Mouse (Mus musculus): Measurements from ENCODE around the gene Hs3st5.

The Hs3st5 gene

DNA sequence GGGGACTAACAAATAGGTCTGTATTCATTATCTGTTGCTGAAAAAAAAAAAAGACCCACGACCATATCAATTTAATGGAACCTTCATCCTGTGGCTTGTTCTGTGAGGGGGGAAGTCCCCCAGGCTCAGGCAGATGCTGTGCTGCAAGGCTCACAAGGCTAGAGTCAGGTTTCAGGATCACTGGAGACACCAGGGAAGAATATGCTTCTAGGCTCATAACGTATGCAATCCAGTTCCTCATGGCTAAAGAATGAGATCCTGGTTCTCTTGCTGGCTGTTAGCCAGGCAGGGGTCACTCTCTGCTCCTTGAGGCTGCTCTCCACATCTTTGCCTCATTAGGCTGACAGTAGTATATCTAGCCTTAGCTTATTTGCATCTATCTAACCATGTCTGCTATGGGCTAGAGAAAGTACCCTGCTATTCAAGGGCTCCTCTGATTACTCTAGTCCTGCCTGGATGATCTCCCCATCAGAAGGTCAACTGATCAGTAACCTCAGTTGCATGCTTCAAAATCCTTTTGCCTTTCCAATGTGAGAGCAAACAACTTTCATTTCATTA is 294.4 kb downstream of the Hs3st5 start:
- DNase-seq (ENCODE audit: low spot score in 2 of 2): no peak

DNA sequence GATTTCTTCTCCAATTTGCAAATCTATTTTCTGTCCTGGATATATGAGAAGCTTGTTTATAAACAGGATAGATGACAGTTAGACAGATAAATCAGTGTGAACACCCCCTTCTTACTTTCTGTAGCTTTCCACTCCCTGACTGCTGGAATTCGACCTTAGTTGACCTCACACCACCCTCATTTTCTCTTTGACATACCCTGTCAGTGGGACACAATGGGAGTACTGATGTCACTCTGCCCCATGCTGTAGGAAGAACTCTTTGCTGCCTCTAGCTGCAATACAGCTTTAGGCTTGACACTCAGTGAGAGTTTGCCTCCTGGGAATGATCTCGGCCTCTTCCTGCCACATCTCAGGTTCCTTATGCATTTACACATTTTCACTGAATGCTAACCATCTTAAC is 297.1 kb downstream of the Hs3st5 start:
- DNase-seq (ENCODE audit: low spot score in 2 of 2): no peak

DNA sequence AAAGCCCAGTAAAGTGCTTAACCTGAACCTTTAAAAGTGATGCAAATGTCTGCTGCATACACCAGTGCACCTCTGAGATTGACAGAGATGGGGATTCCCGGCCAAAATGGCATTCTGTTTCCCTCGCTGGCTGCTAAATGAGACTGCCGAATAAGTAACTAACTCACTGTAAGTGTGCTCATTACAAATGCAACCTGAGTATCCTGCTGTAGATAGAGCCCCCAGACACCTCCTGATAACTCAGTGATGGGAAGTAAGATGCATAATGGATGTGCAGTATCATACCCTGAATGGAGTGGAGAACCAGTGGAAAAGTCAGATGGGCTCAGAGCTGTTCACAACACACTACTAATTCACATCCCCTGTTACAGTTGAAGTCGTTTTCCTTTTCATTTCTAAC is 298.7 kb downstream of the Hs3st5 start:
- no peak for DNase-seq (ENCODE audit: low spot score in 2 of 2)

- DNase-seq (ENCODE audit: low spot score in 2 of 2): no peak
Observed at GRCm38 (mm10) chr10:36805788-36806187, 299.2 kb downstream of the Hs3st5 start.

GRCm38 (mm10) chr10:36807007-36807406 is 300.4 kb downstream of the Hs3st5 start:
- DNase-seq (ENCODE audit: low spot score in 2 of 2): no peak

GRCm38 (mm10) chr10:36818867-36819266 is 312.3 kb downstream of the Hs3st5 start:
- DNase-seq (ENCODE audit: low spot score in 2 of 2): no peak

GRCm38 (mm10) chr10:36829079-36829478 is 322.5 kb downstream of the Hs3st5 start:
- no peak for DNase-seq (ENCODE audit: low spot score in 2 of 2)

DNA sequence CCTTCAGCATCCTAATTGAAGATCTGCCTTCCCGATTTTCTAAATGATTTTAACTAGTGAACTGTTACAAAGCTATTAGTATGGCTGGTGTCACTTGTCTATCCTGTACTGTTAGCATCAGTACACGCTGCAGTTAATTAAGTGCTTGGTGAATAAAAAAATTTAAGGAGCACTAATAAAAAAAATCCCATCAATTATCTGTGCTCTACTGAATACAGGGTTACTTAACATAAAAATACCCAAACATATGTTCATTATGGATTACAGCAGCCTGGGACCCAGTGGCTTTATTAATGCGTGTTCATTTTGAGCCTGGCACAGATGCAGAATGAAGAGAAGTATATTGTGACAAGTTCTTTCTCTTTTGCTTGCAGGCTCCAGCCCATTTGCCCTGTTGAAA is 325.6 kb downstream of the Hs3st5 start:
- no peak for DNase-seq (ENCODE audit: low spot score in 2 of 2)

DNA sequence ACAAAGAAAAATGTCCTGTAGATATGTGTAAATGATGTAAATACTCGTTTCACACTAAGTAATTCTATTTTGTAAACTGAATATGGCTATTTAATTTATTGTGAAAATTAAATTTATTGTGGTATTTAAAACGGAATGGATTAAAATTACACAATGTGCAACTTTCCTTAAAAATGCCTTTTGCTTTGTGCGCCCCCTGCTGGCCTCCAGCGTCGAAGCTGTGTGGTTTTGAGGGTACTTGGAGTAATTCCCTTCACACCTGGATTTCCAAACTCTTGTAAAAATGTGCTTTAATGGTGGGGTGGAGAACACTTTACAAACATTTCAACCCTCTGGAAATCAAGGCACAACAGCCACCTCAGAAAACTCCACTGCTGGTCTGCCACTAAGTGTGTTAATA is 327.6 kb downstream of the Hs3st5 start:
- DNase-seq (ENCODE audit: low spot score in 2 of 2): no peak

GRCm38 (mm10) chr10:36835836-36836516 is 329.4 kb downstream of the Hs3st5 start:
- no peak for DNase-seq (ENCODE audit: low spot score in 2 of 2)

- DNase-seq (ENCODE audit: low spot score in 2 of 2): no peak
Observed at GRCm38 (mm10) chr10:36850231-36850630, 343.6 kb downstream of the Hs3st5 start.

GRCm38 (mm10) chr10:36862127-36862895 is 355.7 kb downstream of the Hs3st5 start:
- no peak for DNase-seq (ENCODE audit: low spot score in 2 of 2)

Measured in spleen, postnatal 14 days (tissue).